28 mouse cellular contexts compared by ENCODE assay signal in the genomic region with DNA sequence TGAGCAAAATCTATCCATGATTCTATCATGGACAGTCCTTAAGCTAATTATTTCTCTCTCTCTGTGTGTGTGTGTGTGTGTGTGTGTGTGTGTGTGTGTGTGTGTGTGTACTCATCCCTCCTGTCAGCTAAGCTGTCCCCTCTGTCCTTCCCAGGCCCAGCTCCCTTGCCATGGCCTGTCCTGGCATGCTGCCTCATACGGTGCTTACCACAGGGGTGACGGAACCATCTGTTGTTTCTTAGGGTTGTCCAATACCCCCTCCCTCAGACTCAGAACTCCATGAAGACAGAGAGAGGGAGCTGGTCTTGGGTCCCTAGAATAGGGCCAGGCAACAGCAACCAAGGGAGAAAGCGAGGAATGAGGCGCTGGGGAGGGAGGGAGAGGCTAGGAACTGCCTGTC. TPM values are rescaled to one million over a fixed set of nuclear protein-coding genes. Genes with fewer than 3 reads are reported as not detected.
DNase-seq lines count a peak whose midpoint lies in the region; ATAC-seq lines count a peak whose summit lies in the region.
"Had no signal": no experiment of that assay in that cellular context is flagged by ENCODE, and none has a peak within 500 bp of the region (broad histone marks: within the 10 kb centered on the region; RNA-seq: fewer than 3 reads in every experiment).

No protein-coding gene starts in this region.

- H3K27me3 ChIP-seq in hindbrain, embryonic 12.5 days = no peaks in the 10 kb centered on the region
- H3K27me3 ChIP-seq: forebrain, embryonic 13.5 days; liver, embryonic 15.5 days had no signal

- peak; percentile 63 for DNase-seq in adrenal gland, postnatal 10 days
- peak; percentile 72 for DNase-seq in adrenal gland, postnatal 14 days
- DNase-seq in cerebellum, adult 18-20 months = peak; percentile 68 to 76
- DNase-seq in cerebellum, postnatal 14 days = peak; percentile 81 to 86
- DNase-seq in frontal cortex, adult 2 months (ENCODE audit: extremely low spot score in 1 of 2, low spot score in 1 of 2) = no peak
- no peak for DNase-seq in gastrocnemius, adult 18-20 months (ENCODE audit: low spot score)
- DNase-seq: heart, adult 11 months; heart, postnatal 10 days; kidney, adult 18-20 months; liver; right cerebral cortex, postnatal 4 days; thymus, postnatal 25 days had no signal

- H3K9me3 ChIP-seq in hindbrain, embryonic 12.5 days (replicated peaks) = no peaks in the 10 kb centered on the region
- H3K9me3 ChIP-seq: forebrain, embryonic 13.5 days; heart, embryonic 12.5 days; limb, embryonic 10.5 days; liver, embryonic 15.5 days had no signal

- WGBS in hindbrain, embryonic 12.5 days = 82% methylated on average over 4 of the region's 4 CpGs

- H3K36me3 ChIP-seq in hindbrain, embryonic 12.5 days = no peaks in the 10 kb centered on the region
- H3K36me3 ChIP-seq: heart, embryonic 12.5 days; limb, embryonic 10.5 days; liver, embryonic 15.5 days had no signal

- peaks cover 5% of the 10 kb centered on the region; the same call in 1 of the 2 replicates for H3K4me1 ChIP-seq in hindbrain, embryonic 12.5 days
- H3K4me1 ChIP-seq: forebrain, embryonic 13.5 days; liver, embryonic 15.5 days had no signal

- H3K9ac ChIP-seq in hindbrain, embryonic 12.5 days = no peak overlapping the region
- H3K9ac ChIP-seq: forebrain, embryonic 13.5 days; heart, embryonic 12.5 days; liver, embryonic 15.5 days had no signal

- no peak for ATAC-seq in hindbrain, embryonic 12.5 days (ENCODE audit: low FRiP score)
- ATAC-seq: forebrain, embryonic 13.5 days had no signal

- H3K4me2 ChIP-seq in hindbrain, embryonic 12.5 days (replicated peaks) = no peak overlapping the region
- H3K4me2 ChIP-seq: forebrain, embryonic 13.5 days; heart, embryonic 12.5 days; liver, embryonic 15.5 days had no signal

- H3K4me3 ChIP-seq in hindbrain, embryonic 12.5 days = no peak overlapping the region
- H3K4me3 ChIP-seq: forebrain, embryonic 13.5 days; heart, embryonic 12.5 days; left cerebral cortex, adult 2 months; limb, embryonic 10.5 days; liver, embryonic 15.5 days had no signal

- no peak overlapping the region for H3K27ac ChIP-seq in hindbrain, embryonic 12.5 days
- H3K27ac ChIP-seq: forebrain, embryonic 13.5 days; kidney, postnatal 0 days; left cerebral cortex, adult 2 months; limb, embryonic 10.5 days; liver, embryonic 15.5 days; macrophage had no signal

RNA-seq across cellular contexts. Expression of gene Rims4, which starts 14.2 kb away (rescaled TPM):
- 10 to 100 TPM; 57.7 to 63.4 TPM for total RNA-seq in adrenal gland, postnatal 10 days (2021)
- total RNA-seq in adrenal gland, postnatal 14 days (2021) = 72.1 and 92.7 TPM in 2 replicates
- polyA plus RNA-seq in hindbrain, embryonic 12.5 days (2016; fragmentation: Nextera tagmentation; extraction: Ambion mirVana) = 5.6 TPM in 2 replicates
- 28.5 and 32.3 TPM in 2 replicates for polyA plus RNA-seq in frontal cortex, adult 2 months (2012; rRNA removed)
- total RNA-seq in gastrocnemius, adult 18-20 months (2021) = 1 to 10 TPM; 1.4 to 3.2 TPM
- total RNA-seq: MEL had no signal
- polyA plus RNA-seq: C2C12, macrophage had no signal

RNA-seq across cellular contexts. Expression of gene Kcnk15, which starts 50.9 kb away (rescaled TPM):
- not detected for total RNA-seq in adrenal gland, postnatal 10 days (2021)
- total RNA-seq in adrenal gland, postnatal 14 days (2021) = not detected in 2 replicates
- polyA plus RNA-seq in hindbrain, embryonic 12.5 days (2016; fragmentation: Nextera tagmentation; extraction: Ambion mirVana) = not detected in 2 replicates
- 7.3 TPM in 2 replicates for polyA plus RNA-seq in frontal cortex, adult 2 months (2012; rRNA removed)
- total RNA-seq in gastrocnemius, adult 18-20 months (2021) = not detected
- total RNA-seq: gastrocnemius, adult 8-10 months; heart, postnatal 10 days; layer of hippocampus, postnatal 10 days; MEL had no signal
- polyA plus RNA-seq: C2C12; embryonic facial prominence, embryonic 14.5 days; forebrain, embryonic 13.5 days; heart, embryonic 12.5 days; hindbrain, embryonic 11.5 days; kidney, postnatal 0 days; limb, embryonic 10.5 days; liver, embryonic 15.5 days; lung, embryonic 16.5 days; macrophage; stomach, embryonic 14.5 days had no signal

Comparison
In these comparisons a context has a peak if more than half of its experiments do, and no peak if none do; other contexts are left out.
1. DNase-seq: peak in adrenal gland, postnatal 10 days (single experiment), adrenal gland, postnatal 14 days (single experiment), cerebellum, adult 18-20 months (2 of 2) and cerebellum, postnatal 14 days (2 of 2); none in frontal cortex, adult 2 months (0 of 2) and gastrocnemius, adult 18-20 months (single experiment).
2. RNA of gene Rims4, which starts 14.2 kb away (total RNA-seq): 72.1 to 92.7 TPM in adrenal gland, postnatal 14 days and 57.7 to 63.4 TPM in adrenal gland, postnatal 10 days; 1.4 to 3.2 TPM in gastrocnemius, adult 18-20 months; every median in the first group is over 10 times any median in the second.